Mouse (Mus musculus) adrenal gland, postnatal 0 days (tissue): ENCODE results near the gene Mrtfb. TPM values are rescaled to one million over a fixed set of nuclear protein-coding genes. Genes with fewer than 3 reads are reported as not detected.
A peak's percentile ranks its signal among the peaks of the same experiment; 100 is the strongest.

Experiments used
- microRNA-seq: library from miRNA; unstranded; fragments of <30 nt; microRNA quantifications from one replicate; pipeline ENCODE4, GENCODE M21; 2016; ENCODE audit warnings: borderline replicate concordance; ENCODE audit not compliant: insufficient number of aligned reads
- polyA plus RNA-seq: library from polyadenylated mRNA; unstranded; fragments of >200 nt; fragmentation: Nextera tagmentation; extraction: Ambion mirVana; gene quantifications from 2 replicates; pipeline ENCODE4 v1.2.1, GENCODE M21; 2015

Gene Mrtfb
- 13.7 and 14.3 TPM in 2 replicates for polyA plus RNA-seq

GRCm38 (mm10) chr16:13255855-13256635 is at the start of gene Mrtfb:
Mrtfb (plus strand) TSS chr16:13256481.

Small RNA genes lying within 50 kb of the gene (microRNA-seq; reads per million reads assigned to microRNA genes)
- gene Mir193b: 13.7 reads per million, percentile 19 among the genes with 10 or more reads in this experiment
- 3.2 reads per million for gene Mir365-1

Other genes with a start within 250 kb of the Mrtfb start
- gene Ercc4, start 146.8 kb upstream of the Mrtfb start, polyA plus RNA-seq: 7.2 and 10.3 TPM in 2 replicates